Mouse (Mus musculus): Measurements from ENCODE around the gene Klf4. TPM values are rescaled to one million over a fixed set of nuclear protein-coding genes. Genes with fewer than 3 reads are reported as not detected.

The Klf4 gene
- polyA plus RNA-seq, 1 experiment from 2014 or later = 26.1 TPM

GRCm38 (mm10) chr4:55533803-55534254, 1.6 kb upstream of the Klf4 start:
- Histone ChIP-seq H3K9ac (peak overlapping the region; percentile 59; the same call in 1 of the 2 replicates), H3K27me3 (replicated peaks) (no peaks in the 10 kb centered on the region), H3K4me3 (replicated peaks) (peak overlapping the region; percentile 66), H3K4me1 (peaks cover 21% of the 10 kb centered on the region), H3K9me3 (no peaks in the 10 kb centered on the region), H3K27ac (peak overlapping the region; percentile 97), H3K4me2 (peak overlapping the region; percentile 87), H3K36me3 (no peaks in the 10 kb centered on the region)
- no peak for ATAC-seq (ENCODE audit: insufficient read depth, low FRiP score, low read depth)
- WGBS = 5% methylated on average over 23 of the region's 23 CpGs

GRCm38 (mm10) chr4:55533196-55533802, 1.0 kb upstream of the Klf4 start:
- Histone ChIP-seq H3K27ac (peak overlapping the region; percentile 97), H3K4me1 (peaks cover 21% of the 10 kb centered on the region), H3K36me3 (no peaks in the 10 kb centered on the region), H3K27me3 (replicated peaks) (no peaks in the 10 kb centered on the region), H3K9ac (peak overlapping the region; percentile 59), H3K9me3 (no peaks in the 10 kb centered on the region), H3K4me3 (replicated peaks) (peak overlapping the region; percentile 66), H3K4me2 (peak overlapping the region; percentile 87)
- no peak for ATAC-seq (ENCODE audit: insufficient read depth, low FRiP score, low read depth)
- WGBS = under 1% methylated on average over 21 of the region's 21 CpGs

GRCm38 (mm10) chr4:55531856-55532406, 335 bp downstream of the Klf4 start:
- Histone ChIP-seq H3K9ac (peak overlapping the region; percentile 53), H3K27me3 (replicated peaks) (no peaks in the 10 kb centered on the region), H3K9me3 (no peaks in the 10 kb centered on the region), H3K4me3 (replicated peaks) (peak overlapping the region; percentile 66), H3K4me1 (peaks cover 21% of the 10 kb centered on the region), H3K4me2 (peak overlapping the region; percentile 87), H3K36me3 (no peaks in the 10 kb centered on the region), H3K27ac (peak overlapping the region; percentile 67)
- whole genome bisulfite sequencing = under 1% methylated on average over 34 of the region's 42 CpGs
- peak; percentile 16 for ATAC-seq (ENCODE audit: insufficient read depth, low FRiP score, low read depth)

- ATAC-seq (ENCODE audit: insufficient read depth, low FRiP score, low read depth) = no peak
- Histone ChIP-seq H3K4me3 (replicated peaks) (peak overlapping the region; percentile 66), H3K36me3 (no peaks in the 10 kb centered on the region), H3K27me3 (replicated peaks) (no peaks in the 10 kb centered on the region), H3K4me1 (peaks cover 21% of the 10 kb centered on the region), H3K27ac (peak overlapping the region; percentile 67), H3K4me2 (peak overlapping the region; percentile 87), H3K9ac (peak overlapping the region; percentile 53), H3K9me3 (no peaks in the 10 kb centered on the region)
- WGBS = 2% methylated on average over 56 of the region's 56 CpGs
Measured at GRCm38 (mm10) chr4:55531096-55531855, 990 bp downstream of the Klf4 start.

- peaks cover 21% of the 10 kb centered on the region for H3K4me1 ChIP-seq
- H3K27ac ChIP-seq = peak overlapping the region; percentile 67; the same call in 1 of the 2 replicates
- H3K4me3 ChIP-seq (replicated peaks) = peak overlapping the region; percentile 66
- ATAC-seq (ENCODE audit: insufficient read depth, low FRiP score, low read depth) = no peak
- H3K27me3 ChIP-seq (replicated peaks) = no peaks in the 10 kb centered on the region
- H3K4me2 ChIP-seq = peak overlapping the region; percentile 87
- 2% methylated on average over 20 of the region's 20 CpGs for WGBS
- H3K9me3 ChIP-seq = no peaks in the 10 kb centered on the region
- peak overlapping the region; percentile 61 for H3K9ac ChIP-seq
- no peaks in the 10 kb centered on the region for H3K36me3 ChIP-seq
Measured at GRCm38 (mm10) chr4:55530731-55531095, 1.6 kb downstream of the Klf4 start.

- no peaks in the 10 kb centered on the region for H3K9me3 ChIP-seq
- H3K36me3 ChIP-seq = no peaks in the 10 kb centered on the region
- peak overlapping the region; percentile 66 for H3K4me3 ChIP-seq (replicated peaks)
- ATAC-seq (ENCODE audit: insufficient read depth, low FRiP score, low read depth) = peak; percentile 42
- H3K4me1 ChIP-seq = peaks cover 21% of the 10 kb centered on the region
- no peaks in the 10 kb centered on the region for H3K27me3 ChIP-seq (replicated peaks)
- H3K9ac ChIP-seq = peak overlapping the region; percentile 61; the same call in 1 of the 2 replicates
- H3K4me2 ChIP-seq = peak overlapping the region; percentile 87
- WGBS = 2% methylated on average over 27 of the region's 27 CpGs
- H3K27ac ChIP-seq = 0 out of 2 replicates have a peak overlapping the region, but pooled peaks have one; percentile 67
Measured at GRCm38 (mm10) chr4:55530236-55530635, 2.0 kb downstream of the Klf4 start.

GRCm38 (mm10) chr4:55528404-55528803, 3.9 kb downstream of the Klf4 start:
- H3K36me3 ChIP-seq = no peaks in the 10 kb centered on the region
- H3K27ac ChIP-seq = no peak overlapping the region
- no peak overlapping the region for H3K9ac ChIP-seq
- H3K4me1 ChIP-seq = peaks cover 9% of the 10 kb centered on the region
- H3K4me2 ChIP-seq = no peak overlapping the region; the same call in 1 of the 2 replicates
- no peaks in the 10 kb centered on the region for H3K9me3 ChIP-seq
- H3K27me3 ChIP-seq (replicated peaks) = no peaks in the 10 kb centered on the region
- ATAC-seq (ENCODE audit: insufficient read depth, low FRiP score, low read depth) = no peak
- H3K4me3 ChIP-seq (replicated peaks) = peak overlapping the region; percentile 17; the same call in 1 of the 2 replicates
- 59% methylated on average over 4 of the region's 4 CpGs for WGBS

GRCm38 (mm10) chr4:55527931-55528330, 4.3 kb downstream of the Klf4 start:
- peaks cover 9% of the 10 kb centered on the region for H3K4me1 ChIP-seq
- H3K4me3 ChIP-seq (replicated peaks) = peak overlapping the region; percentile 17; the same call in 1 of the 2 replicates
- no peaks in the 10 kb centered on the region for H3K9me3 ChIP-seq
- H3K27ac ChIP-seq = no peak overlapping the region
- peak overlapping the region; percentile 37 for H3K4me2 ChIP-seq
- no peaks in the 10 kb centered on the region for H3K36me3 ChIP-seq
- H3K27me3 ChIP-seq (replicated peaks) = no peaks in the 10 kb centered on the region
- WGBS = 79% methylated on average over 12 of the region's 12 CpGs
- no peak overlapping the region for H3K9ac ChIP-seq
- ATAC-seq (ENCODE audit: insufficient read depth, low FRiP score, low read depth) = no peak

GRCm38 (mm10) chr4:55526247-55527115, 5.8 kb downstream of the Klf4 start:
- no peak overlapping the region for H3K4me2 ChIP-seq
- 56% methylated on average over 5 of the region's 5 CpGs for WGBS

GRCm38 (mm10) chr4:55523921-55524320, 8.3 kb downstream of the Klf4 start:
- ATAC-seq (ENCODE audit: insufficient read depth, low FRiP score, low read depth) = no peak
- Histone ChIP-seq H3K4me1 (no peaks in the 10 kb centered on the region), H3K4me3 (replicated peaks) (no peak overlapping the region), H3K4me2 (no peak overlapping the region), H3K9me3 (no peaks in the 10 kb centered on the region), H3K36me3 (no peaks in the 10 kb centered on the region), H3K9ac (no peak overlapping the region), H3K27ac (no peak overlapping the region), H3K27me3 (replicated peaks) (no peaks in the 10 kb centered on the region)
- WGBS = 71% methylated on average over 4 of the region's 4 CpGs

More at GRCm38 (mm10) chr4:55526247-55527115, 5.8 kb downstream of the Klf4 start:
- Histone ChIP-seq H3K9me3 (no peaks in the 10 kb centered on the region), H3K27ac (no peak overlapping the region), H3K27me3 (replicated peaks) (no peaks in the 10 kb centered on the region), H3K9ac (no peak overlapping the region), H3K4me1 (peaks cover 9% of the 10 kb centered on the region), H3K36me3 (no peaks in the 10 kb centered on the region), H3K4me3 (replicated peaks) (no peak overlapping the region)
- ATAC-seq (ENCODE audit: insufficient read depth, low FRiP score, low read depth) = no peak

GRCm38 (mm10) chr4:55517438-55517837, 14.8 kb downstream of the Klf4 start:
- 86% methylated on average over 7 of the region's 7 CpGs for WGBS
- H3K9me3 ChIP-seq = no peaks in the 10 kb centered on the region
- ATAC-seq (ENCODE audit: insufficient read depth, low FRiP score, low read depth) = no peak
- H3K9ac ChIP-seq = no peak overlapping the region
- H3K27ac ChIP-seq = no peak overlapping the region
- no peaks in the 10 kb centered on the region for H3K36me3 ChIP-seq
- no peak overlapping the region for H3K4me3 ChIP-seq (replicated peaks)
- H3K27me3 ChIP-seq (replicated peaks) = no peaks in the 10 kb centered on the region
- no peak overlapping the region for H3K4me2 ChIP-seq
- H3K4me1 ChIP-seq = peaks cover 5% of the 10 kb centered on the region; the same call in 1 of the 2 replicates

Measured in stomach, embryonic 15.5 days (tissue).